ENCODE assay signal across 10 mouse cellular contexts in genomic region chr19:32377701-32378325, GRCm38 (mm10). TPM values are rescaled to one million over a fixed set of nuclear protein-coding genes. Genes with fewer than 3 reads are reported as not detected.
DNase-seq lines count a peak whose midpoint lies in the region; ATAC-seq and TF ChIP-seq lines count a peak whose summit lies in the region.
"Had no signal": no experiment of that assay in that cellular context is flagged by ENCODE, and none has a peak within 500 bp of the region (broad histone marks: within the 10 kb centered on the region; RNA-seq: fewer than 3 reads in every experiment).

No protein-coding gene starts in this region.

- H3K9me3 ChIP-seq in forebrain, embryonic 13.5 days (replicated peaks), result no peaks in the 10 kb centered on the region
- H3K9me3 ChIP-seq in midbrain, postnatal 0 days (ENCODE audit: low read length), result no peaks in the 10 kb centered on the region
- H3K9me3 ChIP-seq in kidney, embryonic 14.5 days (ENCODE audit: control insufficient read depth, low read length), result no peaks in the 10 kb centered on the region
- H3K9me3 ChIP-seq: intestine, embryonic 15.5 days; stomach, embryonic 15.5 days had no signal

- H3K4me1 ChIP-seq in forebrain, embryonic 13.5 days, result peaks cover 8% of the 10 kb centered on the region
- no peaks in the 10 kb centered on the region for H3K4me1 ChIP-seq in midbrain, postnatal 0 days (ENCODE audit: insufficient read depth, low read length)
- H3K4me1 ChIP-seq in kidney, embryonic 14.5 days (ENCODE audit: control insufficient read depth, insufficient read depth, low read length), result peaks cover 21% of the 10 kb centered on the region; the same call in 1 of the 2 replicates

- no peak overlapping the region for H3K27ac ChIP-seq in forebrain, embryonic 13.5 days
- no peak overlapping the region for H3K27ac ChIP-seq in midbrain, postnatal 0 days (ENCODE audit: low read depth, low read length)
- H3K27ac ChIP-seq in kidney, embryonic 14.5 days (ENCODE audit: low read depth, low read length), result no peak overlapping the region
- H3K27ac ChIP-seq: intestine, embryonic 15.5 days; stomach, embryonic 15.5 days had no signal

- peak; percentile 41; the same call in 1 of the 2 replicates for ATAC-seq in forebrain, embryonic 13.5 days
- ATAC-seq in midbrain, postnatal 0 days (ENCODE audit: low FRiP score), result peak; percentile 75
- no peak for ATAC-seq in kidney, embryonic 14.5 days (ENCODE audit: low FRiP score, low TSS enrichment)

- no peak for TF ChIP-seq CTCF in midbrain, postnatal 0 days (IDR thresholded peaks at IDR 0.05)

- peak; percentile 60 for DNase-seq in adrenal gland, postnatal 14 days
- DNase-seq in adrenal gland, postnatal 4 days (ENCODE audit: low spot score in 2 of 2), result no peak
- peak; percentile 37 for DNase-seq in layer of hippocampus, adult 9-11 months
- DNase-seq in layer of hippocampus, adult 11-12 months (ENCODE audit: low spot score), result no peak
- DNase-seq in midbrain, postnatal 0 days (ENCODE audit: low spot score), result no peak
- DNase-seq in right cerebral cortex, postnatal 10 days (ENCODE audit: low spot score in 2 of 2), result no peak

- H3K4me3 ChIP-seq in forebrain, embryonic 13.5 days, result no peak overlapping the region
- H3K4me3 ChIP-seq in midbrain, postnatal 0 days (ENCODE audit: low read depth, low read length), result no peak overlapping the region
- H3K4me3 ChIP-seq in kidney, embryonic 14.5 days (ENCODE audit: low read length), result no peak overlapping the region
- H3K4me3 ChIP-seq: intestine, embryonic 15.5 days; stomach, embryonic 15.5 days had no signal

- H3K9ac ChIP-seq in forebrain, embryonic 13.5 days, result no peak overlapping the region
- 0 out of 2 replicates have a peak overlapping the region, but pooled peaks have one; percentile 8 for H3K9ac ChIP-seq in midbrain, postnatal 0 days (replicated peaks; ENCODE audit: low read length, poor library complexity, severe bottlenecking)
- no peak overlapping the region for H3K9ac ChIP-seq in kidney, embryonic 14.5 days (ENCODE audit: low read depth, low read length)
- H3K9ac ChIP-seq: intestine, embryonic 15.5 days; stomach, embryonic 15.5 days had no signal

- H3K36me3 ChIP-seq in forebrain, embryonic 13.5 days (ENCODE audit: poor library complexity, severe bottlenecking), result no peaks in the 10 kb centered on the region
- no peaks in the 10 kb centered on the region for H3K36me3 ChIP-seq in midbrain, postnatal 0 days (ENCODE audit: insufficient read depth, low read length)
- no peaks in the 10 kb centered on the region for H3K36me3 ChIP-seq in kidney, embryonic 14.5 days (ENCODE audit: control insufficient read depth, insufficient read depth, low read length)
- H3K36me3 ChIP-seq: intestine, embryonic 15.5 days; stomach, embryonic 15.5 days had no signal

- H3K27me3 ChIP-seq in forebrain, embryonic 13.5 days, result no peaks in the 10 kb centered on the region
- no peaks in the 10 kb centered on the region for H3K27me3 ChIP-seq in midbrain, postnatal 0 days (ENCODE audit: insufficient read depth, low read length)
- H3K27me3 ChIP-seq in kidney, embryonic 14.5 days (ENCODE audit: control insufficient read depth, insufficient read depth, low read length), result no peaks in the 10 kb centered on the region
- H3K27me3 ChIP-seq: intestine, embryonic 15.5 days; stomach, embryonic 15.5 days had no signal

- H3K4me2 ChIP-seq in forebrain, embryonic 13.5 days, result no peak overlapping the region
- no peak overlapping the region for H3K4me2 ChIP-seq in midbrain, postnatal 0 days (ENCODE audit: low read depth, low read length, poor library complexity, severe bottlenecking)
- H3K4me2 ChIP-seq in kidney, embryonic 14.5 days (replicated peaks; ENCODE audit: low read depth, low read length), result no peak overlapping the region
- H3K4me2 ChIP-seq: intestine, embryonic 15.5 days; stomach, embryonic 15.5 days had no signal

- 66% methylated on average over 7 of the region's 7 CpGs for WGBS in forebrain, embryonic 13.5 days
- WGBS in midbrain, postnatal 0 days, result 62% methylated on average over 7 of the region's 7 CpGs
- WGBS in kidney, embryonic 14.5 days, result 68% methylated on average over 7 of the region's 7 CpGs

RNA-seq across cellular contexts. Expression of gene Sgms1, which starts 11.7 kb away (rescaled TPM):
- 62.6 and 75.9 TPM in 2 replicates for total RNA-seq in adrenal gland, postnatal 14 days (2021)
- total RNA-seq in adrenal gland, postnatal 4 days (2021), result 10 to 100 TPM; 69.3 to 78.5 TPM
- polyA plus RNA-seq in forebrain, embryonic 13.5 days (2015; fragmentation: Nextera tagmentation; extraction: Ambion mirVana), result 9.9 and 11.1 TPM in 2 replicates
- 28.4 and 32.3 TPM in 2 replicates for total RNA-seq in midbrain, postnatal 0 days (2014; rRNA removed)
- polyA plus RNA-seq in midbrain, postnatal 0 days (2015; fragmentation: Nextera tagmentation; extraction: Ambion mirVana), result 17.4 and 21.3 TPM in 2 replicates
- 32.1 and 50.8 TPM in 2 replicates for polyA plus RNA-seq in kidney, embryonic 14.5 days (2014; fragmentation: Nextera tagmentation; extraction: Ambion mirVana)

Comparison
In these comparisons a context has a peak if more than half of its experiments do, and no peak if none do; other contexts are left out.
1. DNase-seq: peak in adrenal gland, postnatal 14 days (single experiment) and layer of hippocampus, adult 9-11 months (single experiment); none in adrenal gland, postnatal 4 days (0 of 2), layer of hippocampus, adult 11-12 months (single experiment), midbrain, postnatal 0 days (single experiment) and right cerebral cortex, postnatal 10 days (0 of 2).